Mouse (Mus musculus) brain, embryonic 18.5 days (tissue): ENCODE measurements around the gene Med12l.
A peak's percentile ranks its signal among the peaks of the same experiment; 100 is the strongest.
"Not testable (repeated sequence)": the region's sequence is repeated elsewhere in the genome, so short reads cannot be mapped to it uniquely, and the experiment has no call there.

Source experiments
- DNase-seq: peaks from one replicate; pipeline ENCODE4 v3.0.0-alpha.2; 2012; ENCODE audit warnings: low read depth, low spot score

Med12l gene

DNA sequence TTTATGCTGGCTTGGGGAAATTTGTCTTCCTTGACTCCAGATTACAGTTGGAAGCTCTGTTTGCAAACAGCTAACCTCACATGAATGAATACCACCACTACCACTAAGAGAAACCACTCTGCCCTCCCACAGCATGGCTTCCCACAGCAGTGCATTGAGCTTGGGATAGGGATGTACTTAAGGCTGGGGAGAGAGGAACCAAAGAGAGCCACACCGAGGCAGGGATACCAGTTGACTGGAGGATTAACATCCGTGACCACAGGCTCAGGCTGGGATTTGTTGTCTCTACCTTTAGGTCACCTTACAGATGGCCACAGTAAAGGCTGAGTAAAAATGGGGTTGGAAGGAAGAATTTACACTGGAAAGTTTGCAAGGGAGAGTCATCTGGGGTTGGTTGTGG, 16.6 kb downstream of the Med12l start:
- no peak for DNase-seq

DNA sequence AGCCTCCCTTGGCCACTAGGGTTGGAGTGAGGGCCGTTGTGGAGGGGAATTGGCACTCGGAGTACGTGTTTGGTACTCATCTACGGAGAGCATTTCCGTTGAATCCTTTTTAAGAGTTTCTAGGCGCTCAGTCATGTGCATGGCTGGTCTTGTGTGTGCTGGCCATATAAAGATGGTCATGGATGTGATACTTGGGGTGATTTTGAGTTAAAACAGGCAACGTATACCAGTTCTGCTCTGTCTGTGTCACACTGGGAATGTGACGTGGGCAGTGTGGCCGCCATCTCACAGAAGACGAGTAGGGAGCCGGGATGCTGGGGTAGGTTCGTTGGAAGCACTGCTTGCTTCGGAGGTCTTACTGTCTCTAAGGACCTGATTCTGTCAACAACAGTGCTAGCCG, 17.3 kb downstream of the Med12l start:
- no peak for DNase-seq

DNA sequence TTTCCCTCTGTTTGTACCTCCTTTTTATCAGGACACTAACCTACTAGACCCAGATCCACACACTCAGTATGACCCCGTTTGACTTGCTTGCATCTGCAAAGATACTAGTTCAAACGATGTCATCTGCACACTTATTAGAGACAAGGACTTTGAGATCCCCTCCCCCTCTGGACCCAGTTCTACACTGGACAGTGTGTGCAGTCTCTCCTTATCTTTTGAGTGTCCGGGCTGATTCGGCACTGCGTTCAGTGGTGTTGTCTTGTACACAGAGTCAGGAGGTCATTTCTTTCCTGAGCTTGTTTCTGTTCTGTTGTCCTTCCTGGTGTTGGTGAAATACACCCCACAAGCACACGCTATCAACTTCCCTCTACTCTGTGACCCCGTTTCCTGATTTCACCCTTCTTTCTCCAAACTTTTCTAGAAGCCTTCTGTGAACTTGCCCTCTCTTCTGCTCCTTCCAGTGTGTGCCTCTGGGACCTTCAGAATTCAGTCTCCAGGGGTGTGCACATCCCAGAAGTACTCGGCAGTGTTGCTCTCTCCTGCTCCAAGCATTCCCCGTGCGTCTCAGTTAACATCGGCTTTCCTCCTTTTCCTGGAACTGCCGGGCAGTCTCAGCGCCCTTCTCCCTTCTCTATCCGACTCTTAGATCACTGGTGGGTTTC, 19.0 kb downstream of the Med12l start:
- no peak for DNase-seq

- no peak for DNase-seq
Observed at GRCm38 (mm10) chr3:59025193-59025535, 19.5 kb downstream of the Med12l start.

DNA sequence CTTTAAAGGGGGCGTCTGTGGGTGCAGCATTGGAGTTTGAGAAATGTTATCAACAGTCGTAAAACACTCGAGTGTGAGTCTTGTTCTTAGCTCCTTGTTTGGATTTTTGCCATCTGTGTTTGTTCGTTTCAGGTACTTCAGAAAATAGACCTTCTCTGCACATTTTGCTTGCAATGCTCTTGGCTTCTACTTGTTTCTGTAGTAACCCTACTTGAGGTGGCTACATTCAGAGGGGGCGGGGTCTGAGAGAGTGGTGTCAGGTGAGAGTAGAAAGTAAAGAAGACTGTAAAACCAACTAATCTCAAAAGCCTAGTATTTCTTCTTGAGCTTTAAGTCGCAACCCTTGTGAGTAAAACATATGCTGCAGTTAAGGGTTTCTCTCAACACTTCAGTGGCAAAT, 23.1 kb downstream of the Med12l start:
- no peak for DNase-seq

DNA sequence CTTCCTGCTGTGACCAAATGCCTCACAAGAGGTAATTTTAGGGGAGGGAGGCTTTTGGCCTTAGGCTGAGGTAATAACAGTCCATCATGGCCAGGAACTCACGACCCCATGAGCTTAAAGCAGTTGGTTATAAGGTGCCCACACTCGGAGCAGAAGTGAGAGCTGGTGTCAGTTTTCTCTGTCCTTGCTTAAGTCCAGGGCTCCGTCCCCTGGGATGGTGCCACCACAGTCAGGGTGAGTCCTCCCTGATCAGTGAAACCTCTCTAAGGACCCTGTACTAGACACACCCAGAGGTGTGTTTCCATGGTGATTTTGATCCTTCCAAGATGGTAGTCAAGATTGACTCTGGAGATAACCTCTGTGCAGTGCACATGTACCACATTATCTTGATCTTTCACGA, 25.4 kb downstream of the Med12l start:
- no peak for DNase-seq

DNA sequence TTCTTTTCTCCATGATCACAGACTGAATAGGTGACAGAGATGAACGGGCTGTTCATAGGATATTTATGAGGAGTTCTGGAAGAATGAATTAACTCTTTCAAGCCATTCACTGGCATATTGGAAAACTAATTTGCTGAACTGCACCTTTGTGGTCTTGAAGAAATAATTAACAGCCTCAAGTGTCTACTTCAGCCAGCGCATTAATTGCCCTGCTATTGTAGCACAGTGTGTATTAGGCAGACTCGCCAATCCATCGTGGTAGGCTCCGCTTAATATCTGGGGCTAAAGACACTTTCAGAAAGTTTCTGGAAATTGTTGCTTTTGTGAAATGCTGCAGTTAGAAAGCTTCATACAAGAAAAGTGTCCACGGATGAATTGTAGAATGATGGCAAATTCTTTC, 35.9 kb downstream of the Med12l start:
- no peak for DNase-seq

DNA sequence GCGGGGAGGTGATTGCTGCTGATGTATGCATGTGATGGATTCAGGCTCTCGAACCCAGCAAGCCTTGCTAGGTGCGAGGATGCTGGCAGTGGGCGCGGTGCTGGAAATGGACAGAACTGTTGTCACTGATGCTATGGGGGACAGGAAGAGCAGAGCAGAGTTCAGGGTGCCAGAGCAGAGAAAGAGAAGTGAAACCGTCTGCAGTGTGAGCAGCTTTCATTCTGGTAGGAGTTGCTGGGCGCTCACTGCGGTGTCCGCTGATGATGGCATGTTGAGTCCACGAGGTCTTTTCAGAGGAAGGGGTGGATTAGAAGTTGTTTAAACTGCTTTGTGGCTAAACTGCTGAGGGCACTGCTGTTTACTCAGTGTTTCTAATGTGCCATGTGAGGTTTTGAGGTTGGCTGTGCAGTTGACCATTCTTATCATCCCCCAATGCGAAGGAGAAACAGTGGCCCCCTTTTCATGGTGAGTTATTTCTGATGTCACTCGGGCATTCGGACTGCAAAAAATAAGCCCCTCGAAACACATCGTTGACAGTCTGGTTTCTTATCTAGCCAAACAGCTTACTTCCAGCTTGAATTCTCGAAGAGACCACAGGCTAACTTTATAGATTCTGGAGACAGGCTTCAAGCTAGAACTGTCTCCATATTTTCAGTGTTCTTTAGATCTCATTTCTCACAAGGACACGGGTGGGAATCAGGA, 49.4 kb downstream of the Med12l start:
- no peak for DNase-seq

DNA sequence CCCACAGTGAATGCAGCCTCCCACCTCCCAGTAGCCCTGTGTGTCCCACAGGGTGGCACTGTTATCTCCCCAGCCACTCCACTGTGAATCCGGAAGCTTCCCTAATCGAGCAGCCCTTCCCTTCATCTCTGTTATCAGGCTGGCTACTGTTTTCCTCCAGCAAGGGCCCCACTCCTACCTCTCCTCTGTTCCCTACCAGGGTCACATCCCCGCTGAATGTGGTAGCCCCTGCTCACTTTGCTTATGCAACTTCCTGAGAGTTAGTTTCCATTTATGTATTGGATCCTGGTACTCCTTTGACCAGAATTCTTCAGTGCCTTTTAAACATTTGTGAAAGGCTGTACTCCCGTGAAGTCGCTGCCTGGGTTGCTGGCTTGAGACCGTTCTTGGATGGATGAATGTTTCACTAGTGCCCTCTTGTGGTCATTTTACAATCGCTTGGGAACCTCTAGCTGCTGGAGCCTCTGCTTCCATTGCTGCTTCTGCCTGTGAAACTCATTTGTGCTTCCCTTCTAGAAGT, 53.5 kb downstream of the Med12l start:
- DNase-seq, result peak; percentile 67

DNA sequence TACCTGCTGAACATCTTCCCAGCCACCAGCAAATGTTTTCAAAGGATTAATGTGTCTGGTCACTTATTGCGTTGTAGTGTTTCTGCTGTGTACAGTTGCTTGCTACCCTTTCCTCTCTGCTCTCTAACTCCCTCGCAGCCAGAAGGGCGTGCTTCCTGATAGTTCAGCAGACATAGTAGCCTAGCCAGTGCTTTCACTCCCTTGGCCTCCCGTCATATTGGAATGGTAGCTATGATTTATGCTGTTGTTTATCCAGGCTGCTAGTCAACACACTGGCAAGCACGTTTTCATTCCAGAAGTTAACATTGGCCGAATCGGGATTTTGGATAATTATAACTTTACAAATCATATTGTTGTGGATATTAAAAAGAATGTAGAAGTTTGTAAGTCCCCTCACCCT, 54.5 kb downstream of the Med12l start:
- DNase-seq, result no peak

DNA sequence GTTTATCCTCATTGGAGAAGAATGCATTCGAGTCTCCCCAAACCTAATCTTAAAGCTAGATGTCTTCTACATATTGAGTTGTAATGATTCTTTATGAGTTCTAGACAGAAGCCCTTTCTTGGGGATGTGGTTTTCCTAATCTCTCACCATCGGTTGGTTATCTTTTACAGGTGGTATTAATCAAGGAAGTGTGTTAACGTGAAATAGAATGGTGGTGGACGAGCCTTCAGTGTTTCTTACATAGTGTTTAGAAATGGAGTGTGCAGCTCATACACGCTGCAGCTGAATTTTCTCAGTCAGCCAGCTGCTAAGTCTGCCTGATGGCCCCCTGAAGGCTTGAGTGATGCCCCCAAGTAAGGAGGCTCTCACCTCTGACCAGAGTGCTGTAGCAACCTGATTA, 56.5 kb downstream of the Med12l start:
- DNase-seq, result no peak

GRCm38 (mm10) chr3:59063431-59063830, 57.8 kb downstream of the Med12l start:
- DNase-seq, result no peak

- DNase-seq, result no peak
Observed at GRCm38 (mm10) chr3:59065937-59066336, 60.3 kb downstream of the Med12l start.

DNA sequence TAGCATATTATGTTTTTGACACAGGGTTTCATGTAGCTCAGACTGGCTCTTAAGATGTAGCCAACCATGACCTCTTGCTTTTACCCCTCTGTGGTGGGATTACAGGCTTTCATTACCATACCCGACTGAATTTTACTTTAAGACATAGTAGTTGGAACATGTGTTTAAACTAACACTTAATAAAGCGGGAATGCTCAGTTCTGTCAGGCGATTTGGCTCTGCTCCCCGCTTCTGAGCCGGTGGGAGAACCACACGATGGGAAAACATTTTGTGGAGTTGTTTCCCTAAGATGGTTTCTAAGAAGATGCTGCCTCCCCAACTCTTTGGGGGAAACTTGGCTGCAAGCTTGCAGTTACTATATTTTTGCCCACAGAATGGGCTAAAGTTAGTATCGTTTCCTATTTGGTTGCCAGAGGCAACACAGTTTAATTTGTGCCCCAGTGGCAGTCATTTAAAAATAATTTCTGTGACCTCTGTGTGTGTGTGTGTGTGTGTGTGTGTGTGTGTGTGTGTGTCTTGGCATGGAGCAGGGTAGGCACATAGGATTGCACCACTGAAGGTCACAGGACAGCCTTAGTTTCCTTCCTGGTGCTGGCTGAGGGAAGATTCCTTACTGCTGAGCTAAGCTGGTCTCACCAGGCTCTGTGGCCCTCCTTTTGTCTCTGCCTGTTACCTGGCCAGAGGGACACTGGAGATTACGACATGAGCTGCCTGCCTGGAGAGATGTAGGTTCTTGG, 61.1 kb downstream of the Med12l start:
- no peak for DNase-seq

GRCm38 (mm10) chr3:59069071-59069470, 63.4 kb downstream of the Med12l start:
- DNase-seq, result not testable (repeated sequence)

DNA sequence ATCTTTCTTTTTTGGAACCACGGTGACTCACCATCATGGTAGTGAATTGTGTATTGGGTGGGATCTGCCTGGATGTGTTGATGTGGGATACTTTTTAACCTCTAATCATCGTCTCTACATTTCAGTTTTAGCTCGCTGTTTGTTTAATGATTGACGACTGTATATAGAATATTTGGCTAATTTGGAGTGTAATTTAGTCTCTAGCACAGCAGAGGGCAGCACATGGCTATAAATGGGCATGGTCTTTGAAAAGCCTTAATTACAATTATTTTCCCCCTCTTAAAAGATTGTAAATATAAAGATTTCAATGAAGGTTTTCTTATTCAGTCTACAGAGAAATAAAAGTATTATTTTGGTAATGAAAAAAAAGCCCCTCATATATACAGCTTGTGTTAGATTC, 71.7 kb downstream of the Med12l start:
- no peak for DNase-seq

- DNase-seq, result no peak
Observed at GRCm38 (mm10) chr3:59078585-59078984, 73.0 kb downstream of the Med12l start.

GRCm38 (mm10) chr3:59079327-59079726, 73.7 kb downstream of the Med12l start:
- no peak for DNase-seq

GRCm38 (mm10) chr3:59080293-59080916, 74.8 kb downstream of the Med12l start:
- DNase-seq, result no peak

DNA sequence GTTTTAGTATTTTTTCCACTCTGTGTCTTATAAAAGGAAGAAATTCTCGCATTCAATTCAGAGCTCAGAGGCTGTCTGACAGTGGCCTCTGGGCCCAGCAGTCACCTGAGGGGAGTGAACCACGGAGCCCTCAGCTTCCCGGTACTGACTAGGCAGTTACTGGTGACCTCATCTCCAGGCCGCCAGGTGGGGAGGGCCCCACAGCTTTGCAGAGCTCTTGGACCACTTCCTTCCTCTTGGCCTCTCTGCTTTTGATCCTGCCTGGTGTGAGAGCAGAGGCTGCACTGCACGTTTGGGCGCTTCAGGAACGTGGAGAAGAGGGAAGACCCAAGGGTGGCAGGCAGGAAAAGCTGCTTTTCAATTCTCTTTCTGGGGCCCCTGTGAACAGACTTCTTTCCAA, 75.3 kb downstream of the Med12l start:
- no peak for DNase-seq

- DNase-seq, result no peak
Observed at GRCm38 (mm10) chr3:59092702-59093101, 87.1 kb downstream of the Med12l start.

GRCm38 (mm10) chr3:59097421-59097820, 91.8 kb downstream of the Med12l start:
- DNase-seq, result no peak
